Mouse (Mus musculus): Measurements from ENCODE around the gene Sh3bgrl2.

Sh3bgrl2 gene

GRCm38 (mm10) chr9:83624193-83624592 lies 76.1 kb downstream of the Sh3bgrl2 start:
- no peak for DNase-seq (ENCODE audit: extremely low read depth, low read depth, low spot score)

- no peak for DNase-seq (ENCODE audit: extremely low read depth, low read depth, low spot score)
These were observed 77.0 kb downstream of the Sh3bgrl2 start for GRCm38 (mm10) chr9:83625085-83625484.

GRCm38 (mm10) chr9:83628669-83629612 lies 80.8 kb downstream of the Sh3bgrl2 start:
- DNase-seq (ENCODE audit: extremely low read depth, low read depth, low spot score): no peak

- no peak for DNase-seq (ENCODE audit: extremely low read depth, low read depth, low spot score)
These were observed 82.2 kb downstream of the Sh3bgrl2 start for GRCm38 (mm10) chr9:83630341-83630740.

- DNase-seq (ENCODE audit: extremely low read depth, low read depth, low spot score): no peak
These were observed 83.8 kb downstream of the Sh3bgrl2 start for GRCm38 (mm10) chr9:83631920-83632319.

GRCm38 (mm10) chr9:83634703-83635102 lies 86.6 kb downstream of the Sh3bgrl2 start:
- no peak for DNase-seq (ENCODE audit: extremely low read depth, low read depth, low spot score)

GRCm38 (mm10) chr9:83635997-83636396 lies 87.9 kb downstream of the Sh3bgrl2 start:
- DNase-seq (ENCODE audit: extremely low read depth, low read depth, low spot score): no peak

GRCm38 (mm10) chr9:83643139-83643538 lies 95.0 kb downstream of the Sh3bgrl2 start:
- no peak for DNase-seq (ENCODE audit: extremely low read depth, low read depth, low spot score)

GRCm38 (mm10) chr9:83643833-83644232 lies 95.7 kb downstream of the Sh3bgrl2 start:
- DNase-seq (ENCODE audit: extremely low read depth, low read depth, low spot score): no peak

GRCm38 (mm10) chr9:83646215-83646614 lies 98.1 kb downstream of the Sh3bgrl2 start:
- DNase-seq (ENCODE audit: extremely low read depth, low read depth, low spot score): no peak

- no peak for DNase-seq (ENCODE audit: extremely low read depth, low read depth, low spot score)
These were observed 98.6 kb downstream of the Sh3bgrl2 start for GRCm38 (mm10) chr9:83646691-83647090.

- DNase-seq (ENCODE audit: extremely low read depth, low read depth, low spot score): no peak
These were observed 100.0 kb downstream of the Sh3bgrl2 start for GRCm38 (mm10) chr9:83647919-83648705.

- DNase-seq (ENCODE audit: extremely low read depth, low read depth, low spot score): no peak
These were observed 100.6 kb downstream of the Sh3bgrl2 start for GRCm38 (mm10) chr9:83648733-83649132.

- no peak for DNase-seq (ENCODE audit: extremely low read depth, low read depth, low spot score)
These were observed 103.9 kb downstream of the Sh3bgrl2 start for GRCm38 (mm10) chr9:83652015-83652414.

- DNase-seq (ENCODE audit: extremely low read depth, low read depth, low spot score): no peak
These were observed 104.6 kb downstream of the Sh3bgrl2 start for GRCm38 (mm10) chr9:83652590-83653172.

GRCm38 (mm10) chr9:83654601-83655000 lies 106.5 kb downstream of the Sh3bgrl2 start:
- no peak for DNase-seq (ENCODE audit: extremely low read depth, low read depth, low spot score)

GRCm38 (mm10) chr9:83656960-83657651 lies 109.0 kb downstream of the Sh3bgrl2 start:
- no peak for DNase-seq (ENCODE audit: extremely low read depth, low read depth, low spot score)

- no peak for DNase-seq (ENCODE audit: extremely low read depth, low read depth, low spot score)
These were observed 109.5 kb downstream of the Sh3bgrl2 start for GRCm38 (mm10) chr9:83657652-83658002.

- DNase-seq (ENCODE audit: extremely low read depth, low read depth, low spot score): no peak
These were observed 111.0 kb downstream of the Sh3bgrl2 start for GRCm38 (mm10) chr9:83659081-83659480.

GRCm38 (mm10) chr9:83661811-83662210 lies 113.7 kb downstream of the Sh3bgrl2 start:
- DNase-seq (ENCODE audit: extremely low read depth, low read depth, low spot score): no peak
